Mouse (Mus musculus) CD4-positive, CD25-positive, alpha-beta regulatory T cell, adult 2 months (primary cell): ENCODE measurements around the gene Map3k21.

ENCODE experiments used
- DNase-seq: peaks from one replicate; pipeline ENCODE4 v3.0.0-alpha.2; 2012; ENCODE audit warnings: low read depth, low spot score

Map3k21 gene

GRCm38 (mm10) chr8:125971336-125971735 is 61.1 kb downstream of the Map3k21 start:
- DNase-seq = no peak

DNA sequence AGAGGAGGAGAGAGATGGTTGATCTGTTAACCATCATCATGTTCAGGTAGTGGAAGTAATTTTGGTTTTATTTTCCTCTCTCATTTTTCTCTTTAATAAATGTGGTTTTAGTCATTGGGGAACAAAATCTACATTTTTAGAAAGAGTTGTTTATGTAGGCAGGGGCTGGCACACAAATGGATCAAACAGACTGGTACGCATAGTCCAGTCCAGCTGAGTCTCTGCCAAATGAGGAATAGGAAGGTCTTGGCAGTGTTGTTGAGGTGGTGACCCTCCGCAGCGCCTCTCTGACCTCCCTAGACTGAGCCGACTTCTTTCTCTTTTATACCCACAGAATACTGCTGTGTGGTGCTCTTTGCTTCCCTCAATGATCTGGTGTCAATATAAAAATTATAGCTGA is 65.7 kb downstream of the Map3k21 start:
- no peak for DNase-seq

DNA sequence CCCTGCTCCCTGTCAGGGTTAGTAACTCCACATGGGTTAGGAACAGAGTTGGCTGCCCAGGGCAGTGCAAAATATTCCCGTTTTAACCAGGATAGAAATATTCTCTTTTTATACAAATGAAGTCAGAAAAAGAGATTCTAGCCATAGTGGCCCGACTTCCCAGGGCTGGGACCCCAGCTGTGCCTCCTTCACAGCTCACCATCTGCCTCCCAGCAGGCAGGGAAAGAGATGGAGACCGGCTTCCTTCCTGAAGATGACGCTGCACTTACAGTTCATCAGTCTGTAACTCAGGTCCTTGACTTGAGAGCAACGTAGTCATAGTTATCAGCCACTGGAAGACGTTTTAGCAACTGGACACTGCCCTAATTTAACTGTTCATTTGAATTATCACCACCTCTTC is 70.6 kb downstream of the Map3k21 start:
- DNase-seq = no peak

GRCm38 (mm10) chr8:125983515-125983914 is 73.3 kb downstream of the Map3k21 start:
- no peak for DNase-seq

DNA sequence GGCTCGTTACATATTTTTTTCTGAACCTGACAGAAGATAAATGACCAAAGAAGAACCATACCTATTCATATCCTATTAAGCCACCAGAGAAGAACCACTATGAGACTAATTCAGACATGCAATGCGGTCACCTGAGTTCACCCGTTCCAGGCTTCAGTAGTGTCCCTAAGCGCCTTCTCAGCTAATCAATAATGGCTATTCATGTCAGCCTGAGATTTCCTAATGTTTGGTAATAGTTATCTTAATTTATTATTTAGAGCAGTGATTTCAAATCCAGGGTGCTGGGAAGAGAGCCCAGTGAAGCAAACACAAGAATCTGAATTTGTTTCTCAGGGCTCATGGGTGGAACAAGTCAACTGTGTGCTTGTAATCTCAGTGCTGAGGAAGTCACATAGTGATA is 73.9 kb downstream of the Map3k21 start:
- DNase-seq = no peak

- DNase-seq = no peak
Observed at GRCm38 (mm10) chr8:125985364-125985763, 75.1 kb downstream of the Map3k21 start.

GRCm38 (mm10) chr8:125986999-125987589 is 76.8 kb downstream of the Map3k21 start:
- DNase-seq = no peak

GRCm38 (mm10) chr8:125987996-125988395 is 77.7 kb downstream of the Map3k21 start:
- DNase-seq = no peak

GRCm38 (mm10) chr8:125993636-125994035 is 83.4 kb downstream of the Map3k21 start:
- DNase-seq = no peak

GRCm38 (mm10) chr8:125995101-125995986 is 85.1 kb downstream of the Map3k21 start, which contains the start of gene Kcnk1:
TSS of gene Kcnk1 (plus strand) at chr8:125995170.
- peak; percentile 1 for DNase-seq

DNA sequence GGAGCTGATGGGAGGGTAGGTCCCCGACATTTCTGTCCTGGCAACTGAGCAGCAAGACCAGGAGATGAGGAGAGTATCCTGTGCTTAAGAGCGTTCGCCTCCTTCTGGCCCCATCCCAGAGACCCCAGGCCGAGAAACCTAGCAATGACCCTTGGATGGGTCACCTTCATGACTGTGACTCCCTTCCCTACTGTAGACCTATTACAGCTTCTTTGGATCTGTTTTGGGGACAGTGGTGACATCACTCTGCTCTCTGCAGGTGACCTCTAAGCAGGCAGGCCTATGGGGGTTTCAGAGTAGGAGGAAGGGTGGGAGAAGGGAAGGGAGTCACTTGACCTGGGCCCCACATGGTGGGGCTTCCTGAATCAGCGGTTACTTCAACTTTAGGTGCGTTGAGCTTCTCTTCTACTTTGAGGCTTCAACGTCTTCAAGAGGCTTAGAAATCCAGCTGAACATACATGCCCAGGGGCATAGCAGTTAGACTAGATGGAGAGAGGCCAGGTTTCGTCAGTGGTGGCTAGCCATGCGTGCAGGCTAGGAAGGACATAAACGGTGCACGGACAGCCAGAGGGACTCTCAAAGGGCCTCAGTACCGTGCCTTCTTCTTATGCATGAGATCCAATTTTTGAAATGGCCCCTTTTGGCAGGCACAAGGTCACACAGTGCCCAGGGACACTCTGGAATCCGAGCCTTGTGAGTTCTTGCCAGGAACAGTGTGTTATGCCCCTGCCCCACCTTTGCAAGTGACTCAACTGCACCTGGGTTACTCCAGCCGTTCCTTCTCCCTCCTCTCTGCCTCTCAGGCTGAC is 86.0 kb downstream of the Map3k21 start:
- no peak for DNase-seq

DNA sequence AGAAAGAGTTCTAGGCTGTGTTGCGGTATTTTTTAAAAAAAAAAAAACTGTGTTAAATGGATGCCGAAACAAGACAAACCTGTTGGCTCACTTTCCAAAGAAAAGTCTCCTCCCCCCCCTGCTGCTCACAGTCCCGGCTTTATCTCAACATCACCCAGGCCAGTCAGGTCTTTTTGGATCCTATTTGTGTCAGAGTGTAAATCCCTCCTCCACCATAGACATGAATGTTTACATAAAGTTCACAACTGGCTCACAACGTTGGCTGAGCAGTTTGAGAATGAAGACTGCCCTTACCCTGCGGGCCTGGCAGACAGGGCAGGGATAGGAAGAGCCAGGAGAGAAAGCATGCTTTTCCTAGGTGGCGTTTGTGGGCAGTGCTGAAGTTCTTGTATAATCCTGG is 86.7 kb downstream of the Map3k21 start:
- no peak for DNase-seq
